In genomic region chr10:4041691-4042090, GRCm38 (mm10) we compare ENCODE assay signal across 8 mouse cellular contexts.
DNase-seq lines count a peak whose midpoint lies in the region; ATAC-seq lines count a peak whose summit lies in the region.

No protein-coding gene starts in this region.

- H3K9me3 ChIP-seq in heart, embryonic 16.5 days (replicated peaks; ENCODE audit: control insufficient read depth, low read length): no peaks in the 10 kb centered on the region
- H3K9me3 ChIP-seq in neural tube, embryonic 11.5 days (ENCODE audit: control insufficient read depth, low read length): no peaks in the 10 kb centered on the region

- intact Hi-C loops in left cerebral cortex, postnatal 25 days (cut with DNase I): no loop called here

- H3K4me1 ChIP-seq in heart, embryonic 16.5 days (ENCODE audit: control insufficient read depth, insufficient read depth, low read length): no peaks in the 10 kb centered on the region
- H3K4me1 ChIP-seq in neural tube, embryonic 11.5 days (ENCODE audit: control insufficient read depth, insufficient read depth, low read length): no peaks in the 10 kb centered on the region

- WGBS in heart, embryonic 16.5 days: 73% methylated on average over 9 of the region's 9 CpGs
- WGBS in neural tube, embryonic 11.5 days: 84% methylated on average over 9 of the region's 9 CpGs

- peak; percentile 48 to 66 for DNase-seq in left cerebral cortex, adult 18-20 months (ENCODE audit: low spot score in 2 of 2)
- no peak for DNase-seq in left cerebral cortex, adult 11 months (ENCODE audit: low spot score)
- DNase-seq in Muller cell, postnatal 12 days (ENCODE audit: inconsistent ontology term): peak; percentile 58
- peak; percentile 71 for DNase-seq in cerebellum, postnatal 36 days
- DNase-seq in left cerebral cortex, postnatal 25 days (ENCODE audit: low spot score in 2 of 2): peak; percentile 36 to 44
- DNase-seq in neural tube, embryonic 11.5 days (ENCODE audit: low spot score): peak; percentile 48
- DNase-seq in c-Kit-positive CD71-positive TER-119-positive erythroid progenitor cells, embryonic 14.5 days (ENCODE audit: low spot score): no peak

- 0 out of 2 replicates have a peak overlapping the region, but pooled peaks have one; percentile 25 for H3K27ac ChIP-seq in heart, embryonic 16.5 days (ENCODE audit: low read length)
- no peak overlapping the region for H3K27ac ChIP-seq in neural tube, embryonic 11.5 days (ENCODE audit: low read depth, low read length)

- no peaks in the 10 kb centered on the region for H3K27me3 ChIP-seq in heart, embryonic 16.5 days (ENCODE audit: control insufficient read depth, insufficient read depth, low read length)
- no peaks in the 10 kb centered on the region for H3K27me3 ChIP-seq in neural tube, embryonic 11.5 days (ENCODE audit: control insufficient read depth, insufficient read depth, low read length)

- H3K9ac ChIP-seq in heart, embryonic 16.5 days (ENCODE audit: low read length): no peak overlapping the region
- no peak overlapping the region for H3K9ac ChIP-seq in neural tube, embryonic 11.5 days (ENCODE audit: low read length)

- H3K36me3 ChIP-seq in heart, embryonic 16.5 days (ENCODE audit: control insufficient read depth, insufficient read depth): no peaks in the 10 kb centered on the region
- no peaks in the 10 kb centered on the region; the same call in 1 of the 2 replicates for H3K36me3 ChIP-seq in neural tube, embryonic 11.5 days (ENCODE audit: control insufficient read depth, insufficient read depth, low read length)

- no peak overlapping the region for H3K4me2 ChIP-seq in heart, embryonic 16.5 days (ENCODE audit: low read depth, low read length)
- no peak overlapping the region for H3K4me2 ChIP-seq in neural tube, embryonic 11.5 days (ENCODE audit: low read depth)

- ATAC-seq in heart, embryonic 16.5 days (replicated peaks; ENCODE audit: extremely low read depth, insufficient read depth, low FRiP score): no peak; the same call in 1 of the 2 replicates
- no peak for ATAC-seq in neural tube, embryonic 11.5 days (ENCODE audit: insufficient read depth, low FRiP score, low TSS enrichment)

- no peak overlapping the region for H3K4me3 ChIP-seq in heart, embryonic 16.5 days (ENCODE audit: low read length)
- H3K4me3 ChIP-seq in neural tube, embryonic 11.5 days (ENCODE audit: low read depth, low read length): no peak overlapping the region

Comparison
In these comparisons a context has a peak if more than half of its experiments do, and no peak if none do; other contexts are left out.
1. DNase-seq: peak in left cerebral cortex, adult 18-20 months (2 of 2), Muller cell, postnatal 12 days (single experiment), cerebellum, postnatal 36 days (2 of 2), left cerebral cortex, postnatal 25 days (2 of 2) and neural tube, embryonic 11.5 days (single experiment); none in left cerebral cortex, adult 11 months (single experiment) and c-Kit-positive CD71-positive TER-119-positive erythroid progenitor cells, embryonic 14.5 days (single experiment).